ENCODE assay signal across 8 mouse cellular contexts in genomic region chr5:8660738-8661151, GRCm38 (mm10). TPM values are rescaled to one million over a fixed set of nuclear protein-coding genes. Genes with fewer than 3 reads are reported as not detected.
DNase-seq lines count a peak whose midpoint lies in the region; ATAC-seq lines count a peak whose summit lies in the region.

No protein-coding gene starts in this region.

- no peak for ATAC-seq in heart, embryonic 13.5 days (ENCODE audit: extremely low read depth, insufficient number of reproducible peaks, low FRiP score, low TSS enrichment)
- ATAC-seq in hindbrain, embryonic 14.5 days (ENCODE audit: low FRiP score): no peak

- WGBS in heart, embryonic 13.5 days: 76% methylated on average over 10 of the region's 10 CpGs
- WGBS in hindbrain, embryonic 14.5 days: 69% methylated on average over 10 of the region's 10 CpGs
- 84% methylated on average over 10 of the region's 10 CpGs for WGBS in midbrain, embryonic 10.5 days

- H3K27me3 ChIP-seq in heart, embryonic 13.5 days (replicated peaks): 0 out of 2 replicates have a peak, but pooled peaks cover 4% of the 10 kb centered on the region
- H3K27me3 ChIP-seq in hindbrain, embryonic 14.5 days (ENCODE audit: control insufficient read depth, insufficient read depth, low read length): no peaks in the 10 kb centered on the region; the same call in 1 of the 2 replicates
- peaks cover 9% of the 10 kb centered on the region; the same call in 1 of the 2 replicates for H3K27me3 ChIP-seq in midbrain, embryonic 10.5 days (ENCODE audit: low read depth, poor library complexity, severe bottlenecking)

- no peak overlapping the region for H3K27ac ChIP-seq in heart, embryonic 13.5 days (replicated peaks)
- H3K27ac ChIP-seq in hindbrain, embryonic 14.5 days: no peak overlapping the region
- H3K27ac ChIP-seq in midbrain, embryonic 10.5 days (replicated peaks): no peak overlapping the region; the same call in 1 of the 2 replicates

- peak overlapping the region; percentile 59 for H3K4me3 ChIP-seq in heart, embryonic 13.5 days
- H3K4me3 ChIP-seq in hindbrain, embryonic 14.5 days (replicated peaks; ENCODE audit: low read length): peak overlapping the region; percentile 37
- peak overlapping the region; percentile 61 for H3K4me3 ChIP-seq in midbrain, embryonic 10.5 days

- H3K4me2 ChIP-seq in heart, embryonic 13.5 days: peak overlapping the region; percentile 93
- peak overlapping the region; percentile 86 for H3K4me2 ChIP-seq in hindbrain, embryonic 14.5 days (replicated peaks)

- H3K4me1 ChIP-seq in heart, embryonic 13.5 days: peaks cover 12% of the 10 kb centered on the region; the same call in 1 of the 2 replicates
- H3K4me1 ChIP-seq in hindbrain, embryonic 14.5 days (replicated peaks; ENCODE audit: control insufficient read depth, insufficient read depth, low read length): peaks cover 6% of the 10 kb centered on the region; the same call in 1 of the 2 replicates
- peaks cover 9% of the 10 kb centered on the region for H3K4me1 ChIP-seq in midbrain, embryonic 10.5 days

- intact Hi-C loops in heart, postnatal 14 days (cut with DNase I): no loop called here

- H3K9me3 ChIP-seq in heart, embryonic 13.5 days: no peaks in the 10 kb centered on the region
- no peaks in the 10 kb centered on the region for H3K9me3 ChIP-seq in hindbrain, embryonic 14.5 days (ENCODE audit: control insufficient read depth, low read length)
- H3K9me3 ChIP-seq in midbrain, embryonic 10.5 days (replicated peaks): no peaks in the 10 kb centered on the region

- DNase-seq in heart, postnatal 14 days: no peak
- DNase-seq in brain, adult 2 months (ENCODE audit: low read depth, low spot score): peak; percentile 2
- no peak for DNase-seq in hindbrain, embryonic 14.5 days (ENCODE audit: low spot score)
- DNase-seq in midbrain, embryonic 10.5 days (ENCODE audit: low spot score): no peak
- DNase-seq in adrenal gland, postnatal 4 days (ENCODE audit: low spot score in 2 of 2): no peak
- no peak for DNase-seq in thymus, postnatal 36 days
- no peak for DNase-seq in right cerebral cortex, postnatal 4 days

- no peaks in the 10 kb centered on the region for H3K36me3 ChIP-seq in heart, embryonic 13.5 days
- H3K36me3 ChIP-seq in hindbrain, embryonic 14.5 days (replicated peaks; ENCODE audit: control insufficient read depth, insufficient read depth): no peaks in the 10 kb centered on the region
- no peaks in the 10 kb centered on the region for H3K36me3 ChIP-seq in midbrain, embryonic 10.5 days

- H3K9ac ChIP-seq in heart, embryonic 13.5 days: peak overlapping the region; percentile 67; the same call in 1 of the 2 replicates
- H3K9ac ChIP-seq in hindbrain, embryonic 14.5 days: no peak overlapping the region

RNA-seq across cellular contexts. Expression of gene Abcb1a, which starts 0.9 kb away (rescaled TPM):
- polyA plus RNA-seq in heart, embryonic 13.5 days (2015; fragmentation: Nextera tagmentation; extraction: Ambion mirVana): 0.11 and 0.23 TPM in 2 replicates
- 10 to 100 TPM; 11.6 to 14.8 TPM for total RNA-seq in heart, postnatal 14 days (2021)
- 2.3 TPM in 2 replicates for polyA plus RNA-seq in hindbrain, embryonic 14.5 days (2014; fragmentation: Nextera tagmentation; extraction: Ambion mirVana)
- 0.31 and 0.52 TPM in 2 replicates for polyA plus RNA-seq in midbrain, embryonic 10.5 days (2016; fragmentation: Nextera tagmentation; extraction: Ambion mirVana)
- 10 to 100 TPM; 11.5 to 11.9 TPM for total RNA-seq in adrenal gland, postnatal 4 days (2021)

RNA-seq across cellular contexts. Expression of gene Rundc3b, which starts 38.0 kb away (rescaled TPM):
- 0.90 and 0.97 TPM in 2 replicates for polyA plus RNA-seq in heart, embryonic 13.5 days (2015; fragmentation: Nextera tagmentation; extraction: Ambion mirVana)
- total RNA-seq in heart, postnatal 14 days (2021): under 1 TPM; 0.63 to 0.76 TPM
- 57.9 and 64.9 TPM in 2 replicates for polyA plus RNA-seq in hindbrain, embryonic 14.5 days (2014; fragmentation: Nextera tagmentation; extraction: Ambion mirVana)
- polyA plus RNA-seq in midbrain, embryonic 10.5 days (2016; fragmentation: Nextera tagmentation; extraction: Ambion mirVana): 4.0 and 6.4 TPM in 2 replicates
- total RNA-seq in adrenal gland, postnatal 4 days (2021): 1 to 10 TPM; 8.2 to 9.3 TPM
